Mouse (Mus musculus) megakaryocyte, adult 5-6 weeks (primary cell): ENCODE measurements at regions not wholly inside any gene's neighbourhood (a gene's known extent, or its start where the extent isn't known, plus 50 kb on each side); places are given as distances from the start of the nearest gene placed in this dataset.

ENCODE experiments used
- ATAC-seq: 2 replicates; pipeline ENCODE4 v1.8.0; 2016; ENCODE audit warnings: mild to moderate bottlenecking, inconsistent platforms; ENCODE audit not compliant: poor library complexity, severe bottlenecking

GRCm38 (mm10) chr10:43775807-43776206, 125.7 kb downstream of the Qrsl1 start:
- no peak for ATAC-seq

- ATAC-seq = no peak
Observed at GRCm38 (mm10) chr10:43777612-43778600, 123.6 kb downstream of the Qrsl1 start.

- no peak for ATAC-seq
Observed at GRCm38 (mm10) chr10:43780571-43780970, 121.0 kb downstream of the Qrsl1 start.

GRCm38 (mm10) chr10:43783304-43783703, 118.2 kb downstream of the Qrsl1 start:
- no peak for ATAC-seq

GRCm38 (mm10) chr10:43790780-43791179, 110.8 kb downstream of the Qrsl1 start:
- no peak for ATAC-seq

GRCm38 (mm10) chr10:43791525-43792021, 110.0 kb downstream of the Qrsl1 start:
- 0 out of 2 replicates have a peak, but pooled peaks have one; percentile 21 for ATAC-seq

- ATAC-seq = no peak
Observed at GRCm38 (mm10) chr10:43792618-43793017, 108.9 kb downstream of the Qrsl1 start.

- no peak for ATAC-seq
Observed at GRCm38 (mm10) chr10:43794587-43794986, 107.0 kb downstream of the Qrsl1 start.

- ATAC-seq = no peak
Observed at GRCm38 (mm10) chr10:43800077-43800476, 101.5 kb downstream of the Qrsl1 start.

- no peak for ATAC-seq
Observed at GRCm38 (mm10) chr10:43815291-43815690, 86.3 kb downstream of the Qrsl1 start.

GRCm38 (mm10) chr10:43817522-43818198, 83.9 kb downstream of the Qrsl1 start:
- ATAC-seq = no peak

GRCm38 (mm10) chr10:43818623-43819022, 82.9 kb downstream of the Qrsl1 start:
- ATAC-seq = 0 out of 2 replicates have a peak, but pooled peaks have one; percentile 47

GRCm38 (mm10) chr10:43819434-43819833, 82.1 kb downstream of the Qrsl1 start:
- ATAC-seq = no peak

- ATAC-seq = no peak
Observed at GRCm38 (mm10) chr10:43822615-43823014, 78.9 kb downstream of the Qrsl1 start.

GRCm38 (mm10) chr10:43824009-43824408, 77.5 kb downstream of the Qrsl1 start:
- ATAC-seq = no peak
